1 mouse cellular context compared by ENCODE assay signal in the genomic region with DNA sequence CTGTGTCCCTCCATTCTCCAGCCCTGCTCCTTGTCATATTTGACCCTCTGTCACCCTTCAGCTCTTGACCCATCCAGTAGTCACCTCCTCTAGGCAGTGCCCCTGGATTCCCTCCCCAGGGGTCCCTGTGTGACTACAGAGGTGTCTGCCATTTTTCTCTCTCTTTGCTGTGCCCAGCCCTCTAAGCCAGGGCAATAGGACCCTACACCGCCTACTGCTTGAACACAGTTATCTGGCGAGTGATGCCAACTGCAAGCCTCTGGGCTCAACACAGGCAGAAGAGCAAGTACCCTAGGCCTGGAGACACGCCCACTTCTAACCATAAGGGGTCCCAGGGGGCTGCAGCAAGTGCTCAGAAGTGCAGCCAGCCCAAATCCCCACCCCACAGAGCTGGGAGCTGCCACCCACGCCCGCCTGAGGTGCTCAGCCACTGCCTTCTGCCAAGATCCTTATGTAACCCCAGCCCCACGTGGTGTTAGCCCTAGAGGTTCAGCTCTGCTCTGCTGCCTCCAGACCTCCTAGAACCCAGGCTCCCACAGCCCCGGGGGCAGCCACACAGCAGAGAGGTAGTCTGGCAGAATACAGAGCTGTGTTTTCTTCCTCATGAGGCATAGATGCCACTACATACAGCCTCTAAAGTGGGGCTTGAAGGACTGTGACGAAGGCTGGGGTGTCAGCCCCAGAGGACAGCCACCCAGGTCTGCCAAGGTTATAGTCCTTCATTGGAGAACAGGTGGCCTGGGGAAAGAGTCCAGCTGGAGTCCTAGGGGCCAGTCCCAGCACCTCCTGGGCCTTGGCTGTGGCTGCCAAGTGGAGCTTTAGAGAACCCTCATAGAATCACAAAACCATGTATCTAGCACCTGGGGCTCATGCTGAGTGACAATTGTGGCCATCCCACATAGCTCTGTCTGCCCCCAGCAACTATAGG.
TF ChIP-seq lines count a peak whose summit lies in the region.

No protein-coding gene starts in this region.

TF ChIP-seq in CH12.LX, 34 proteins besides CTCF, POLR2A, EP300 and RAD21:
- TF ChIP-seq NRF1 (IDR thresholded peaks at IDR 0.05; ENCODE audit: low read depth, low read length) (no peak), CHD1 (IDR thresholded peaks at IDR 0.05; ENCODE audit: low read depth, low read length) (no peak), JUN (IDR thresholded peaks at IDR 0.05; ENCODE audit: insufficient read depth, low read depth, low read length) (no peak), SIN3A (IDR thresholded peaks at IDR 0.05; ENCODE audit: low read length) (no peak)
